ENCODE assay signal across 13 mouse cellular contexts in genomic region chr15:100836729-100837128, GRCm38 (mm10). TPM values are rescaled to one million over a fixed set of nuclear protein-coding genes. Genes with fewer than 3 reads are reported as not detected.
"Had no signal": no experiment of that assay in that cellular context is flagged by ENCODE, and none has a peak within 500 bp of the region (broad histone marks: within the 10 kb centered on the region; RNA-seq: fewer than 3 reads in every experiment).

No protein-coding gene starts in this region.

- H3K9ac ChIP-seq: lung, embryonic 14.5 days; midbrain, embryonic 13.5 days; midbrain, embryonic 15.5 days; neural tube, embryonic 12.5 days had no signal

- DNase-seq: lung, adult 18-20 months; lung, embryonic 14.5 days; lung, postnatal 10 days; lung, postnatal 4 days; right cerebral cortex, postnatal 14 days; thymus, adult 18-20 months; thymus, postnatal 14 days; thymus, postnatal 36 days had no signal

- H3K9me3 ChIP-seq: midbrain, embryonic 13.5 days; midbrain, embryonic 15.5 days had no signal

- H3K27me3 ChIP-seq: midbrain, embryonic 13.5 days; midbrain, embryonic 15.5 days; neural tube, embryonic 12.5 days had no signal

- H3K4me1 ChIP-seq: megakaryocyte, embryonic 14.5 days; neural tube, embryonic 12.5 days had no signal

- H3K36me3 ChIP-seq: midbrain, embryonic 13.5 days; midbrain, embryonic 15.5 days; neural tube, embryonic 12.5 days had no signal

- H3K4me3 ChIP-seq: megakaryocyte, embryonic 14.5 days; midbrain, embryonic 13.5 days; midbrain, embryonic 15.5 days; neural tube, embryonic 12.5 days had no signal

- H3K27ac ChIP-seq: midbrain, embryonic 13.5 days; midbrain, embryonic 15.5 days; neural tube, embryonic 12.5 days had no signal

RNA-seq across cellular contexts. Expression of gene Scn8a, which starts 32.9 kb away (rescaled TPM):
- total RNA-seq: monocyte, adult 5-6 weeks had no signal
